Mouse (Mus musculus): ENCODE results near the gene Ttll6.

The Ttll6 gene

DNA sequence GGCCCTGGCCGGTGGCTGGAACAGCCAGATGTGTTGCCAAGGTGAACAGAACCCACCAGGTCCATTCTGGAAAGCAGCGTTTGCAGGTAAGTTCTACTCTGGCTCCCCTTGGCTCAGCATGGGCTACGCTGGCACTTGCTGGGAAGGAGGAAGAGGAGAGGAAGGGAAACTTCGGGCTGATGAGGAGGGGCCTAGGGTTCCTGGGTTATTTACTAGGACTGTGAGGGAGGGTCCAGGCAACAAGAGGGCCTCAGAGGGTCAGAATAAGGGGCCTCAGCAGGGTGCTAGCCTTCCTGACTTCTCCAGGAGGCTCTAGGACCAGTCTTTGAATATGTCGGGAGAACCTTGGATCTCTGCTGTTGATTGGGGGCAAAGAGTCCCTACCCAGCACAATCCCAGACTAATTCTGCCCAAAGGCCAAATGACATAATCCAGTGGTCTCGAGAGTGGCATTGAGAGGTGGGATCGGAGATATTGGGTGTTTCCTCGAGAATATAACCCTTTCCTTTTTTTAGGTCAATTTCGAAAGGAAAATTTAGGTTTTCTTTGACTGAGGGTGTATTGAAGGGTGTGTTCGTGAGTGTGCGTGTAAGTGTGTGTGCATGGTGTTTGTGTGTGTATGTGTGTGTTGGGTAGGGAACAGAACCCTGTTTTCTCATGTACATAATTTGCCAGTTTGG, 61.5 kb downstream of the Ttll6 start:
- in situ Hi-C loops (cut with MboI, MseI) = no loop called here

DNA sequence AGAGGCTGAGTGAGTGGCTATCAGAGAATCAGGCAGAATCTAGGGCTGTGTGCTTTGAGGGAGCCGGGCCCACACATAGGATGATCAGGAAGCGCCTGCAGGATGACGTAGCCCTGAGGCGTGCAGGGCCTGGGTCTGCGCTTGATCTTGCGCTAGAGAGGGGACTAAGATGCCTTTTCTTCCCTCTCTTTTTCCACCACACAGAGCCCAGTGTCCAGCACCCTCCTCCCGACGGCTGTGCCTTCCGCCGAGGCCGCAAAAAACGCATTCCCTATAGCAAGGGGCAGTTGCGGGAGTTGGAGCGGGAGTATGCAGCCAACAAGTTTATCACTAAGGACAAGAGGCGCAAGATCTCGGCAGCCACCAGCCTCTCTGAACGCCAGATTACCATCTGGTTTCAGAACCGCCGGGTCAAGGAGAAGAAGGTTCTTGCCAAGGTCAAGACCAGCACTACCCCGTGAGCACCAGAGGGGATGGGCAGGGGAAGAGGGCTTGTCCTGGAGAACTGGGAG, 62.2 kb downstream of the Ttll6 start:
- in situ Hi-C loops (cut with MboI, MseI) = no loop called here

DNA sequence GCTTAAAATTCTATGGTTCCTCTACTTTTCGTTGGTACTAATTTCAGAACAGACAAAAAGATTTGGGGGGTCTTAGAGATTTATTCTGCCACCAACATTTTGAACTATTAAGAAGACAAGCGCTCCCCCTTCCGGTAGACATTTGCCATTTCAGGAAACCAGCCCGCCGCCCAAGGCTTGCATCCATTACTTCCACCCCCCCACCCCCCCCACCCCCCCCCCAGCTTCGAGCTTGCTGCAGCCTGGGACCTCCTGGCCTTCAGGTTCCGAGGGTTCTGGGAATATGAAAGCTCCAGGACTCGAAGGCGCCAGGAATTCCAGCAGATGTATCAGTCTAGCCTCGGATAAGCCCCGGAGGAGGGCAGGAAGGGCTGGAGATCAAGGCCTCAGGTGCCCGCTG, 65.1 kb downstream of the Ttll6 start:
- in situ Hi-C loops (cut with MboI, MseI) = no loop called here

DNA sequence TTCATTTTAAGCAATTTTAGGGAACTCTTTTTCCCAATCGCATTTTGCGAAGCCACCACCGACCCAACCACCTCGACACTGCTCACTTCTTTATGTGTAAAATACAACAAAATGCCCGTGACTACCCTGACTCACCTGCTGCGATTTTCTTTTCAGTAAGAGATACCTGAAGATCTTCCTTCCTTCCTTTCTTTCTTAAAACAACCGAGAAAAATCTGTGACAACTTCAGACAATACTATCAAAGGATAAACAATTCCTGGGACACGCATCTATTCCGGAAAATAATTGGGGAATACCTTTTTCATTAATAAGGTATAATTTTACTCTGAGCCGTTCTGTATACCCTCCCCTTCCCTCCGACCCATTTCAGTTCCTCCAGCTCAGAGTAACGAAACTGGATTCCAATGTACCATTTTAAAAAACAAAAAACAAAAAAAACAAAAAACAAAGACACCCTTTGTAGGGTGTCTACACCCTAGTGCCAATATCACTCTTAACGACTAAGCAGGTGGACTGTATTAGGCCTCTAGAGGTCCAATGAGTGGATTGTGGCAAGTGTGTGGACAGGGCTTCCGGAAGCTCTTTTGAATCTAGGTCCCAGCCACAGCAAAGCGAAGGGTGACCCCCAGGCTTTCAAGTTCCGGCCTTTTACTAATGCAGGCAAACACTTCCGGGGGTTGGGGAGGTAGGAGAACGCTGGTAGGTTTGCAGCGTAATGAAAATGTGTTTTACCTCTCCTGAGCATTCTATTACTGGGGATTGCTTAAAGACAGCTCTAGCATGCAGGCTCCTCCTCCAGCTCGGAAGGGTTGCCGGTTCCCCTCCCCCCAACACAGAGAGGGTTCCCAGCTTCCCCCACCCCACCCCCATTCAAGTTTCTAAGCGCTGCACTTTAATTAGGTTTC, 65.8 kb downstream of the Ttll6 start:
- in situ Hi-C loops (cut with MboI, MseI) = no loop called here

DNA sequence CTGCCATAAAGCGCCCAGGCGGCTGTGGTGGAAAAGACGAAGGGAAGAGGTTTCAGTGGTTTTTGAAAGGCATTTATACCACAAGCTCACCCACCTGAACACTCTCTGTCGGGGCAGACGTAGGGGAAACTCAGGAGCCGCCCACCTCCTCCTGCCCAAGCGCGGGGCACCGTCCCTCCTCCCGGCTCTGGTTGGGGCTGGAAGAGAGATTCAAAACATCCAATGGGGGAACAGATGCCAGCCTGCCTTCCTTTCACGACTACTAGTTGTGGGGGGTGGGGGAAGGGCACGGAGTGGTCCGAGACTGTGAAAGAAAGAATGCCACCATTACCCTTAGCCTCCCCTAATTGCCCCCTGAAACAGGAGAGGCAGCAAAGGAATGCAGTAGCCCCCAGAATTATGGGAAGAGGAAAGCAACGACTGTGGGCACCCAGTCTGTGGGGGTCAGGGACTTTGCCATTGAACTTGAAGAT, 66.6 kb downstream of the Ttll6 start:
- in situ Hi-C loops (cut with MboI, MseI) = no loop called here

DNA sequence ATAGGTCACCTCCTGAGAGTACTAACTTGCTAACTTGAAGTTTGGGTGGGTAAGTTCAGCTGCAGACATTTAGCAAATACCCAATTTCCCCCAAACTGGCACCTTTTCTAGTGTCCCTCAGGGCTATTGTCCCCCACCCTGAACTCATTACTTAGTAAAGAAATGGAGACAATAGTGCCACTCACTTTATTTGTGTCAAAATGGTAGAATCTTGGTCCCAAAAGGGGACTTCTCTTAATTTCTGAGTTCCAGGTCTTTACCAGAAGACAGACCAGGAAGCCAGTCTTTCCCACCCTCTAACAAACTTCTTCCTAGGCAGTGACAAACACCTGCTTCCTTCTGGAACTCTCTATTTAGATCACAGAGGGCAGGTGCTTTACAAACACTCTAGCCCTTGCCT, 68.2 kb downstream of the Ttll6 start:
- in situ Hi-C loops (cut with MboI, MseI) = no loop called here

DNA sequence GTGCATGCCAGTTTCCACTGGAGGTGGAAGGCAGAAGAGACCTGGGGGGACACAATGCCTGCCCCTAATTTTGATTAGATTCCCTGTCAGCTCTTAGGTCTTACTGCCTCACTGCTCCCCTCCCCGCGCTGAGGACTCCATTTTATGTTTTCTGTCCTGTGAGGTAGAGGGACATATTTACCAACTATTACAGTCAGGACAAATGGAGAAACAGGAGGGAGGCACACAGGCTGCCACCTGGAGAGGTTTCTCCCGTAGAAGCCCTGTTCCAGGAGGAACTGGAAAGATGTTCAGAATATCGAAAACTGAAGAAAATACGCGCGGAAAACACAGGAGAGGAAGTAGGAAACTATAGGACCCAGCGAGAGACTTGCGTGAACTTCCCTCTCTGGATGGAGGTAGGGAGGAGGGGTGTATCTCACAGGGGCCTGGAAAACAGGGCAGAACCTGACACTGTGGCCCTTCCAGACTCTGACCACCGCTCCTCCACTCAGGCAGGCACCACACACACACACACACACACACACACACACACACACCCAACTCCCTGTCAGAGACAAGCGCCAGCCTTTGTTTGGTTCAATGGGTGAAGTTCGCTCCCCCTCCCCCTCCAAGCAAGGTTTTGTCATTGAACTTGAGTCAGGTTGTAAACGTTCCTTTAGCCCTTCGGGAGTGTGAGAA, 69.0 kb downstream of the Ttll6 start:
- in situ Hi-C loops (cut with MboI, MseI) = no loop called here

DNA sequence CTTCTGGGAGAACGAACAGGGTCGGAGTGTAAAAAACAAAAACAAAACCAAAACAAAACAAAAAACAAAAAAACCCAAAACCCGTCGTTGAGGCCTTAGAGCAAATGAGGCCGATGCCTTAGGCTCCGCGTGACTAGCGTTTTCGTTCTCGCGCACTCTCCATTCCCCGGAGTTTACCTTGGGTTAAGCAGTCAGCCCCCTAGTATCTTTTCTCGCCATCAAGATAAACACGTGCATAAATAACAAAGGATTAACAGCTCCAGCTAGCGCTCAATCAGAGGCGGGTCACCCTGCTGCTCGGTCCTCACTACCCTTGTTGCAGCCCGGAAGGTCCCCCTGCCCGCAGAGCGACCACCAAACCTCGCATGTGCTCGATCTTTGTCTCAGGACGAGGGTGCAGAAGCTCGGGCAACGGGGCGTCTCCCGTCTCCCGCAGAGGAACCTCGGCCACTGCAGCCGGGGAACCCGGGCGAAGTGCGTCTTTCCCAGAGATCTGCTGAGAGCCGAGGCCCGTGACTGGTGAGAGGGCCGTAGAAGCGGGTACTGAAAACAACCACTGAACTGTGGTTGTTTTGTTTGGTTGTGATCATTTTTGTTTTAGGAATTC, 69.7 kb downstream of the Ttll6 start:
- in situ Hi-C loops (cut with MboI, MseI) = no loop called here

DNA sequence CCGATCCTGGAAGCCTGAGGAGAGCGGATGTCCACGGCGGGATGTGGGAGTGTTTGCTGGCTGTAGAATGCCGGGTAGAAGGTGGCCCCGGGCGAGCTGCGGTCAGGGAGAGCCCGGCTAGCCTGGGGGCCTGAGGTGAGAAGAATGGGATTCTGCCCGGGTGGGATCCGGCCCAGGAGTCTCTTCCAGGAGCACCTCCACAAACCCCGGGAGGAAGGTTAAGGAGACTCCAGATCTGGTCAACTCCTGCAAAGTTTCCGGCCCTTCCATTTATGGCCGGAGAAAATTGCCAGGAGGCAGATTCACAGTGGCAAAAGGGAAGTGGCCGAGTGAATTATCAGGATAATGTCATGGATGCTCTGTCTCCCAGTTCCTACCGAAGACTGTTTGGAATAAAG, 70.2 kb downstream of the Ttll6 start:
- in situ Hi-C loops (cut with MboI, MseI) = no loop called here

DNA sequence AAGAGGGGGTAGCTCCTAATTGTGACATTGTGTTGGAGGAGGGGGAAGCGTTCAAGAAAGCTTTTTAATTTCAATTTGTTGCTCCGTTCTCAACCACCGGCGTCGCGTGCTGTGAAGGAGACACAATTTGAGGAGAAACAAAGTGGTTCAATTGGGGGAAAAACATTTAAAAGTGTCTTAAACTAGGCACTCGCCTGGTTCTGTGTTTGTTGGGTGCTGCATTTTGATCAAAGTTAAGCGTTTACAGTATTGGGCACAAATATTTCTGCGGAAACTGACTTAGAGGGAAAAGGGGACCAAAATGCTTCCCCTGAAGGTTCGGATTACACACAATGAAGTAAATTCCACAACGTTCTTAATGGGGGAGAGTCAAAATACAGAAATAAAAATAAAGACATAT, 70.8 kb downstream of the Ttll6 start:
- in situ Hi-C loops (cut with MboI, MseI) = no loop called here

DNA sequence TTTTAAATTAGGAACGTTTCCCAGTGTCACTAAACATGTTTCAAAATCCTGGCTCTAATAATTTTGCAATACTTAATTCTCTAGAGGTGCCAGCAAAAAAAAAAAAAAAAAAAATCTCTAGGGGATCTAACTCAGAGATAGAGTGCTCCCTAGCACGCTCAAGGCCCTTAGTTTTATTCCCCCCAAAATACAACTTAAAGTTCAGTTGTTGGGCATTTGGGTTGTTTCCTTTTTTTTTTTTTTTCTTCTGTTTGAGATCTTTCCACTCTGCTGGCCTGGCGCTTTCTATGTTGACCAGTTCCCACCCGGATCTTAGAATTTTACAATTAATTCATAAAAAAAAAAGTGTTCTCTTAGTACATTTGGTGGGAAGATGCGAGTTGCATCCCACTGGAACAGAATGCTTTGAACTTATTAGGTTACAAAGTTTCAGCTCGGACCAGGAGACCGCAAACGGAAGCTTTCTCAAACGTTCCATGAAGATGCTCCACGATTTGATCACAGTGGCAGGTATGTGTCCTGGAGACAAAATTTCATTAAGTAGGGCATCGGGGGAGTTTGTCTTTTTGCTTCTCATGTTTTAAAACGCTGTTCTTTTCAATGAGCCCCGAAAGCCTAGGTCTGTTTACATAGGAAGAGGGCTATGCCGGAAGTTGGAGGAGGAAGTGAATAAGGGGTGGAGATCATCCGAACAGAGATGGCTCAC, 72.0 kb downstream of the Ttll6 start:
- in situ Hi-C loops (cut with MboI, MseI) = no loop called here

Measured in regulatory T cell (primary cell).